Mouse (Mus musculus) ovary, postnatal 14 days (tissue): ENCODE data around the gene Slc34a2.

Experiments
- DNase-seq: peaks from one replicate; pipeline ENCODE4 v3.0.0; 2022; ENCODE audit warnings: low spot score

Slc34a2 gene

DNA sequence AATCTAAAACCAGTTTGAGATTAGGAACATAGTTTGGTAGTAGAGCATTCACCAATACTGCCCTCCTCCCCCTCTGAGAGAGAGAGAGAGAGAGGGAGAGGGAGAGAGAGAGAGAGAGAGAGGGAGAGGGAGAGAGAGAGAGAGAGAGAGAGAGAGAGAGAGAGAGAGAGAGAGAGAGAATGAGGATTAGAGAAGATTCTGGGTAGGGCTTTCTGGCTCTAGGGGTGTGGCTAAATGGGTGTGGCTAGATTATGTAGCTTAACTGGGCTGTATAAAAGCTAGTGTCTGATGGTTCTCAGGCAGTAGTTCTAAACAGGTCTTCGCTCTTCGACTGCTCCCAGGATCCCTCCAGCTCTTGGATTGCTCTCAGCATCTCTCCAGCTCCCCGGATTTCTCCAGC lies at the start of gene Slc34a2:
Gene Slc34a2, plus strand, starts transcription at position 301 of the 400 bp plus-strand sequence.
- DNase-seq = no peak

DNA sequence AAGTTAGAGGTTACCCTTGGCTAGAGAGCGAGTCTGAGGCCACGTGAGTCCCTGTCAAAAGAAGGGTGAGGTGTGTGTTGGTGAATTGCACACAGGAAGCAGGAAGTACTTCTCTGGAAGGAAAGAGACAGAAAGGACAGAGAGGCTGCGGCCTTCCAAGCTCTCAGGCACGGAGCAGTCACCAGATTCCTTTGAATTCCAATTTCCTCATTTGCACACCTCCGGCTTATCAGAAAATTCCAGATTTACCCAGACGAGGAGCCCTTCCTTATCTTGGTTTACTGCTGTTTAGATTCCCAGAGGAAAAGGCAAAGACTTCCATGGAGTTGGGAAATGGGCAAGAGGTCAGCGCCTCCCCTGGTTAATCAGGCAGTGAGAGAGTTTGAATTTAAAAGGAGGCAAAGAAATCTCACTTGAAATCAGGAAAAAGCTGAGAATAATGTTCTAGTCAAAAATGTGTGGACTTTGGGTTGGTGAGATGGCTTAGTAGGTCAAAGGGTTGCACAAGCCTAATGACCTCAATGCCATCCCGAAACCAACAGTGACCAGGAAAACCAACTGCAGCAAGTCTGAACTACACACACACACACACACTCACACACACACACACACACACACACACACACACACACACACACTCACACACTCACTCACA lies 47.1 kb upstream of the Slc34a2 start:
- DNase-seq = no peak

DNA sequence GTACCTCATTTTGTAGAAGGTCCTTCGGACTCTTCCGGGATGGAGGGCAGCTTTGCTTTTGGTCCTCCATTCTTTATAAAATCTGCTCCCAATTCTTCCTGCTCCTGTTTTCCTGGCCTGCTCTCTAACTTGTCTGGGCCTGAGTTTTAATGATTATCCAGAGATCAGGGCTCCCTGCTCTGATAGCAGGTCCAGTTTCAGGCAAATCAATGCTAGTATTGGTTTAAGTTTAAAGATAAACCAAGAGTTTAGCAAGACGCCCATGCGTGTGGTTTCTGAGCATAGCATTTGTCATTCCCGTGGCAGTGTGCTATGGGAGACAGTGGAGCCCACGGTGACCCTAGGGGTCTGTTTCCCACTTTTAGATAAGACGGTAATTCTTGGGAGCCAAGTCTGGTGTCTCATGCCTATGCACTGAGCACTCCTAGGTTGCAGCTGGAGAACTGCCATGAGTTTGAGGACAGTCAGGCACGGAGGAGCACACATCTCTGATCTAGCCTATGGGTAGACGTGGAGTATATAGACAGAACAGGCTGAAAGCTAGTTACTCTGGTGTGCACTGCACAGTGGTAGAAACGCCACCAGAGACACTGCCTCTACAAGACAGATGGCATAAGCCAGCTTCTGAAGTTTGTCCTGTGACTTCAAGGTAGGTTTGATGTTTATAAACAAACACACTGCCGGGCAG lies 45.5 kb upstream of the Slc34a2 start:
- no peak for DNase-seq

DNA sequence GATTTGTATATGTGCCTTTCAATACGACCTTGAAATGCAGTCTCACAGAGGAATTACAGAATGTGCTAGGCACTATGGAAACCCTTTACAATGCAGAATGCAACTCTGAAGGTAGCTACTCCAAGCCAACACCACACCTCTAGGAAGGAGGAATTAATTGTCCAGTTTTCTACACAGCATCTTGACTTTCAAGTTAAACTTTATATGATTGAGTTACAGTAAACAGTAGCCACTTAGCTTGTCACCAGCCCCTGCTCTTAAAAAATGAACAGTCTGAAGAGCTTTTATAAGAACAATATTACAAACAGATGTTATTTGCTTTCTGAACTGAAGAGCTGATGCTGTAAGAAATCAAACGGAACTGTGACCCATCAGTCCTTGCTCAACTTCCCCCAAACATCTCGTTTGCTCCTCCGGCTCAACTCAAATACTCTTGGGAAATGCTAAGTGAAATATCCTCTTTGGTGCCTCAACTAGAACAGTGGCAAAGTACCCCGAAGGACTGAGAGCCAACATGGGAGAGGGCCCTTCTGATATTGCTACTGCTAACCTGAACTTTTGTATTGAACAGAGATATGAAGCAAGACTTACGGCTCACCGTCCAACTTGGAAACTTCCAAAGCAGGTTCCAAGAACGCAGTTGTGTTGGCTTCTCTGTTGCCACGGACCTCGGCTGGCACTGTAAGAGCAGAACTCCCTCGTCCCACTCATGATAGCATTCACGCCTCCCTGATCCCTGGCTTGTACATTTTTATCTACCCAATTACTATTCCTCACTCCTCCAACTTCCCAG lies 44.2 kb upstream of the Slc34a2 start:
- DNase-seq = no peak

DNA sequence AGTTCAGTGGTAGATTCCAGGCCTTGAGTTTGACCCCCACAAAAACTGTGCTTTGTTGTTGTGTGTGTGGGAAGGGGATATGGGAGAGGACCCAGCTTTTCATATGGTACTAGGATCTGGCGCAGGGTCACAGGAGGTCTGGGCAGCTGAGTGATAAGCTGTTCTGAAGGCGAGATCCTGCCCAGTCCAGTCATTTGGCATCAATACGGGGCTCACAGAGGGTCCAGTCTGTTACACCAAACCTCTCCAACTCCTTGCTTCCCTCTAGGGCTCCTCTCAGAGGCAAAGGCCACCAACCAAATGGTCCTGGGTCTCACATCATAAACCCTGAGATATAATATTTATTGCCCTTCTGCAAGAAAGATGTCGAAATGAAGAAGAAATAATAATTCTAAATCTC lies 42.4 kb upstream of the Slc34a2 start:
- no peak for DNase-seq

DNA sequence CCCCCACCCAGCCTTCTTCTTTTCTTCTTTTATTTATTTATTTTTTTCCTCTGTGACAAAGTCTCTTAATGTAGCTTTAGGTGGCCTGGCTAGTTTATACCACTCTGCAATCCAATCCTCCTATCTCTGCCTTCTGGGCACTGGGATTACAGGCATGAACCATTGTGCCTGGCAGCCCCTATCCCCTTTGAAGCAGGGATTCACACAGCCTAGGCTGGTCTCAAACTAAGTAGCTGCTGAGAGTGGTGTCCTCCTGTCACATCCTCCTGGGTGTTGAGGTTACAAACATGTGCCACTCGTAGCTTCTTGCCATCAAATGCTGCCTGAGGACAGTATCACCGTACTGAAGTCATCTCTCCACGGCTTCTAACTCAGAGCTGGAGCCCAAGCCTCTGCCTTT lies 41.7 kb upstream of the Slc34a2 start:
- no peak for DNase-seq

DNA sequence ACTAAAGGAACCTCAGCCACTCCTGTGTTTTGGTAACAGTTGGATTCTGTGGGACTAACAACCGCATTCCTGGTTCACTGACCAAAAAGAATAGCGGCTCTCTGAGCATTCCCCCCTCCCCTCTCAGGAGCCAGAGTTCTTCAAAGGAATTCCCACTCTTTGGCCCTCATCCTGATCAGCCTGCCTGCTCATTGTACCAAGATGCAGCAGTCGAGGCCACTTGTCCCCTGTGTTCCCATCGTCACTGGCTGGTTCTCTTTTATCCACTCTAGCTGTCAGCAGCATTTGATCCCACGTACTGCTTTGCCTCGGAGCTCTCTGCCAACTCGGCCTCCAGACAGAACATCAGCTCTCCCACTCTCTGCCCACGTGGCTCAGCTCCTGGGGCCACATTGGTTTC lies 41.3 kb upstream of the Slc34a2 start:
- no peak for DNase-seq

DNA sequence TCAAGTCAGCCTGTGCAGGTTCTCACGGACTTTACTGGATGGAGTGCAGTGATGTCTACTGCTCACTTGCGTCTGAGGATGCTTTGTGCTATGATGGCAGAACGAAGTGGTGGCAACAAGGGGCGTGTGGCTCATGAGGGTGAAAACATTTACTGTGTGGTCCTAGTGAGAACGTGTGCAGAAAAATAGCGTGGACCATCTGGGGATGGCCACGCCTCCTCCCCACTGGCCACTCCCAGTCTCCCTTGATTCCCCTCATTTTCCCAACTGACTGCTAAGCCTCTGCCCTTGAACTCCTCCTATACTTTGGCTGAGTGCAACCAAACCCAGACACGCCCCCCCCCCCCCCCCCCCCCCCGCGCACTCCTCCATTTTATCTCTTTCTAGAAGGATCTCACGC lies 40.8 kb upstream of the Slc34a2 start:
- no peak for DNase-seq

DNA sequence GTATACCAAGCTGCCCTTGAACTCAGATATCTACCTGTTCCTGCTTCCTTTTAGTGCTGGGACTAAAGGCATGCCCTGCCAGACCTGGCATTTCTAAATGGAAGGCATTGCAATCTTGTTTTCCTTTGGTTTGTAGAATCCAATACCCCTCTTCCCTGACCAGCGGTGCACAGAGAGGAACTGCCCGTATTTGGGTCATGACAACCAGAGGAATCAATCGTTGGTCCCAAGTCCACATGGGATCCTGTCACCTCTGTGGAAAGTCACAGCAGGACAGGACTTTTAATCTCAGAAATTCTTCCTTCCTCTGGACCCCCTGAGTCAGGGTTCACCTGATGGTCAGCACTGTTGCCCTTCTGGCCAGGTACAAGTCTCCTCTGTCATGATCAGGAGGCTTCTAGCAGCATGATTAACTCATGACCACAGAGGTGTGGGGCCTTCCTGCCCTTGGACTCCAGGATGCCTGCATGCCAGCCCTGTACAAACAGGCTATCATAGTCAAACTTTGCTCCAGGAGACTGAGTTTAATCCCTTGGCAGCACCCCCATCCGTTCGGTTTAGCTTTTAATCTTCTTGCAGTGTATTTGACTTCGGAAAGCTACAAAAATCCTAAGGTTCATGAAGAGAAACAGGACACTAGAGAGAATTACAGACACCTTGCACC lies 39.7 kb upstream of the Slc34a2 start:
- no peak for DNase-seq

DNA sequence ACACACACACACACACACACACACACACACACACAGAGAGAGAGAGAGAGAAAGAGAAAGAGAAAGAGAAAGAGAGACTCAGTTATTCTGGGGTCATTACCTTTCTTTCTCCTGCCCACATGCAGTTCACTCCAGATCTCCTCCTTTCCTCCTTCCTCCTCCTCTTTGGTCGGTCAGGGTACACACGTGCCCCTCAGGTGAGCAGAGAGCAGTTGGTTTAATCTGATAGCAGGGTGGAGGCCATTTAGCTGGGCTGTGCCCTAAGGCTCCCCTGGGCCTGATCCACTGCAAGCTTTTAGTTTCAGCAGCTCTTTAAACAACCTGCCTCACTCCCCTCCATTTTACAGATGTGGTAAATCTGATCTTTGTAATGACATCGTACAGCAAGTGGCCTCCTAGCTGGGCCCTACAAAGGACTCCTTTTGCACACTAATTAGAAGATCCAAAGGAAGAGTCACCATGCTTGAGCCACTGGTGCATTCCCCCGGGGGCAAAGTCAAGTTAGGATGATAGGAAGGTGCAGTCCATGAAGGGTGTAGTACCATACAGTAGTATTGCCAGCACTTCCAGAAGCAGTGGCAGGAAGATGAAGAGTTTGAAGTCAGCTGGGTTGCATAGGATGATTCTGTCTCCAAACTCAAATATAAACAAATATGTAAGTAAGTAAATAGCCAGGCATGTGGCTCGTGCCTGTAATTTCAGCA lies 37.6 kb upstream of the Slc34a2 start:
- no peak for DNase-seq

DNA sequence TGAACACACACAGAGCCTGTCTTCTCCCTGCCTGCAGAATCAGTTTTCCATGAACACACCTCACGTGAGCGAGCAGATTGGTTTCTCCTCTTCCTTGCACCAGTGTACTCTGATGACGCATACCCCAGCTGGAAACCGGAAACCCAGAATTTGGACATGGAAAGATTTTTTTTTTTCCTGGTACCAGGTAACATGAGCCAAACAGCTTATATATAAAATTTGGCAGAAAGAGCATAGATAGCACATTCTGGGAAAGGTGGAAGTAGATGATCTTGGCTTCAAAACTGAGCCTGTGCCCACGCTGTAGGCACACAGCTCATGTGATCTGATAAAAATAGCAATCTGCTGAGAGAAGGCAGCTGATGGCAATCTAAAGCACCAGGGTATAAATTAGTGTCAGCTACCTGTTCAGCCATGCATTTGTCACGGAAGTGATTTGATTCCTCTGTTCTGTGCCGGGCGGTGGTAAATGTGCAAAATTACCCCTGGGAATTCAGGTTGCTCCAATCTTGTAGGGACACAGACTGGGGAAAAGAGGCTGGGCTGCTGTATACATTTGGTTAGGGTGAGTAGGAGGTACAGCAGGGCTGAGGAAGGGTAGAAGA lies 35.2 kb upstream of the Slc34a2 start:
- no peak for DNase-seq

DNA sequence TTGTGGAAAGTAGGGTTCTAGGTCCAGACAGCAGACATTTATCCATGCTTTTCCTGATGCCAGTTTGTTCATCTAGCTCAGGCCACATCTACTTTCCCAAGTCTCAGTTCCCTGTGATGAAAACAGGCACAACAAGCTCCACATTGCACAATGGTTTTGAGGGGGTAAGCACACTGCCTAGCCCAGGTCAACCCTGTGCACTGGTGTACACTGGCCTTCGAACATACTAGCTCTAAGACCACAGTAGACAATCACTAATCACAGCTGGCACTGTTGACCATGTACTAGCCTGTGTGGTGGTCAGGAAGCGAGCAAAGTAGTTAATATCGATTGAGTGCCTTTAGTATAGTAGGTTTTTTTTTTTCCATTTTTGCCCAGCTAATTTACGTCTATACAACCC lies 34.4 kb upstream of the Slc34a2 start:
- no peak for DNase-seq

DNA sequence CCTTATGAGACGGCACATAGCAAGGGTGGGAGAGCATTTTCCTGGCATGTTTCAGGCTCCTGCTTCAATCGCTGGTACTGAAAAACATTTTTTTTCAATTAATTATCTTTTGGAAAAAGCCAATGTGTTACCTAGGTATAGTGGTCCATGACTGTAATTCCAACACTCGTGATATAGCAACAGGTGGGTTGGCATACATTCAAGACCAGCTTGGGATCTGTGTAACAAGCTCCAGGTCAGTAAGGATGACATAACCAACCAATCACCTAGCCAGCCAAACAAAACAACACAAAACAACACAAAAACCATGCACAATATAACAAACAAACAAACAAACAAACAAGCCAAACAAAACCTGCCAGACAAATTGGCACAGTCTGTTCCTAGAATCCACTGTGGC lies 33.9 kb upstream of the Slc34a2 start:
- DNase-seq = no peak

DNA sequence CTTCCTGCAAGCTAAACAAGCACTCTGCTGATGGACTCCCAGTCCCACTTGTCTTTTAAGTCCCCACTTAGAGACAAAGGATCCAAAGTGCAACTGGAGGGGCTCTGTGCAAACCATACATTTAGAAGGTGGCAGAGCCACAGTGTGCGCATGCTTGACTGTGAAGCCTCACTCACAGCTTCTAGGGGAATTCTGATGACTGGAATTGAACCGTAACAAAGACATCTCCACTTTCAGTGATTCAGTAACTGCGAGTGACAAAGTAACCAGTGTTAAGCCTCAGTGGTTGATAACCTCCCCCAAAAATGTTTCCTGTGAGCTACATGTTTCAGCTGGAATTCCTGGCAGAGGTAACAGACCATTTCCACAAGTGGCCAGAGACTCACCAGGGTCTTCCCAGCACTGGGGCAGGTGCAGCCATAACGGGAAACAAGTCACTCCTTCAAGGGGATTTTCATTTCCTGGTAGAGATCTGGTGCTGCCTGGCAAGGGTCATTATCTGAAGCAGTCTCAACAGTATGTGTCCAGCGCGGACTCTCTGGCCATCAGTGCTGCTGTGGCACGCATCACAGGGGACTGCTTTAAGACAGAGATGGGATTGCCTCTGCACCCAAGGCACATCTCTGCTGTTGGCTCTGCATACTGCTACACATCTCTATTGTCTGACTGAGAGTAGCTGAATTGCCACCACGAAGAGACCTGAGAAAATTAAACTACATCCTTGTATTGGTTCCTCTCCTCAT lies 28.7 kb upstream of the Slc34a2 start:
- DNase-seq = no peak

DNA sequence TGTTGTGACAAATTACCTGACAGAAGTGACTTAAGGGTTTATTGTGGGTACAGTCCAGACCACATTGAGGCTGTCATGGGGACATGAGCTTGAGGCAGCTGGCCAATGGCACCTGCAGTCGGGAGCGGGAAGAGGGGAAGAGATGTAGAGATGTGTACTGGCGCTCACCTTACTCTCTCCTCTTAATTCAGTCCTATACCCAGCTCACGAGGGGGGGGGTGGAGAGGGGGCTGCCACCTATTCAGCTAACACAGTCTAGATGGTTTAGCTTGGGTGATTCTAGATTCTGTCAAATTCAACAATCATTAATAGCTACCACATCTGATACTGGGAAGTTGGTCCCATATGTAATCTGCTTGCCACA lies 28.1 kb upstream of the Slc34a2 start:
- DNase-seq = no peak

DNA sequence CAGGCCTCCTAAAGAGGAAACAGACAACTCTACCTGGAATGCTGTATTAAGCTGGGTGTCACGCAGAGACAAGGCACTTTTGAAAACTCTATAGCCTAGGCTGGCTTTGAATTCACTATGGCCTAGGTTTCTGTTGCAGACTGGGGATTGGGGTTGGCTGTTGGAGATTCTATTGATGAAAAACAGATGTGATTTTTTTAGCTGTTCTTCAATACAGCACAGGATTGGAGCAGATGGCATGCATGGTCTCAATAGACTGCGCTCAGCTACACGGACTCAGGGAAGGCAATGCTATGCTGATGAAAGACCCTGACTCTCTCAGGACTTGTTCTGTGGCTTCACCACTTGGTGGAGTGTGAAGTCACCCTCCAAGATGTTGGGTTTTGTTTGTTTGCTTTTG lies 26.6 kb upstream of the Slc34a2 start:
- DNase-seq = no peak

DNA sequence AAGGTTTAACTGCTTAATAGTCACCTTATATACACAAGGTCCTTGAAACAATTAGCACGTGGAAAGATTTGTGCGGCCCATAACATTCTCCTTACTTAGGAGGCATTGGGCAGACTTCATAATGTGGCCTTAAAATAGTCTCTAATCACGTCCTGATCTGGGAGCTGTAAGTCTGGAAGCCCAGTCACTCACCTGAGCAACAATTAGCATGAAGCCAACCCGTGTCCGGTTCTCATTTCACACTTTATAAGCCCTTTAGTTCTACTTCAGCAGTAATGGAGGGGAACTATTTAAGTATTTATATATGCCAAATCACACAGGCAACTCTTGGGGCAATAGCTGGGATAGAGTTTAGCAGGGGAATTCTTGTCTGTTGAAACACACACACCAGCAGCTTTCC lies 21.3 kb upstream of the Slc34a2 start:
- no peak for DNase-seq

DNA sequence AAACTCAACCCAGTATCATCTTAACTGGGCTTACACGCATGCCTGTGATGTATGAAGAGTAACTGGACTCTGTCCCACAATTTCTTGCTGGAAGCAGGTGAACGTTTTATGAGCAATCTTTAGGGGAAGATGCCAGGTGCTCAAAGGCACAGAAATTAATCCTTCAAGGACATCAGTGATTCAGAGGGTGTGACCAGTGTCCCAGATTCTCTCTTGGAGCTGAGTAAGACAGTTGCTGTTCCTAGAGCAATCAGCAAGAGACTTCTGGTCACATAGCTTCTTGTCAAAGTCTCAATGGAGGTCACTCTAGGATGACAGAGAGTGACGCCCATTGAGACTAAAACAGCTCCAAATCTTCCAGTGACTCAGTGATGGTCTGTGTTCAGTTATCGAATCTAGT lies 19.6 kb upstream of the Slc34a2 start:
- no peak for DNase-seq

DNA sequence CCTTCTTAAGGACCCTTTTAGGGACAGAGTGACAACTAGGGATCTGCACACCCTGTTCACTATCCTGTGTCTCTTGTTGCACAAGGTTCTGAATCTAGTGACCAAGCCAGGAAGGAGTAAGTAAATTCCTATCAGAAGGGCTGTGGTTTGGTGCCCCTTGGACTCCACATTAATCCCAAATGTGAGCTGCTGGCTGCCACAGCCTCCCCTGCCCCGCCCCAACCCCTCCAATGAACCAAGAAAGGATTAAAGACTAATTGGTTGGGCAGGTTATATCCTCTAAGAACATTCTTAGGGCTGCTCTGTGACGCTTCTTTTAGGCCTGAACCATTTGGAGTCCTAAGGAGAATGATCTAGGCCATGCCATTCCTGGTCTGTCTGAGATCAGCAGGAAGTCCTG lies 14.4 kb upstream of the Slc34a2 start:
- DNase-seq = no peak

DNA sequence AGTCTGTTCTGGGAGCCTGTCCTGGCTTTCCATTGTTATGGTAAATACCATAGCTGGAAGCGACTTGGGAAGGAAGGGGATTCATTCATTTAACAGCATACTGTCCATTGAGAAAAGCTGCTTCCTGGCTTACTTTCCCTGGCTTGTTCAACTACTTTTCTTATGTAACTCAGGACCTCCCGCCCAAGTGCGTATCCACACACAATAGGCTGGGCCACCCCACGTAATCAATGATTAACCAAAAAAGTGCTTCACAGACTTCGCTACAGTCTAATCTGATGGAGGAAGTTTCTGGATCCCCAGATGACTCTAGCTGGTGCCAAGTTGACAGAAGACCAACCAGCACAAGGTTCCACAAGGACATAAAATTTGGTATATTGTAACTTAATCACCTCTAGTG lies 14.0 kb upstream of the Slc34a2 start:
- DNase-seq = no peak
